Mouse (Mus musculus) lung, postnatal 0 days (tissue): Measurements from ENCODE around the gene Raly.

ENCODE experiments used
- CTCF ChIP-seq: IDR thresholded peaks from 2 replicates; pipeline ENCODE4 v1.5.1; 2016; ENCODE audit warnings: antibody characterized with exemption, mild to moderate bottlenecking
- EP300 ChIP-seq: IDR thresholded peaks from 2 replicates; pipeline ENCODE4 v1.6.1; 2016; ENCODE audit warnings: antibody characterized with exemption, mild to moderate bottlenecking, control low read depth

DNA sequence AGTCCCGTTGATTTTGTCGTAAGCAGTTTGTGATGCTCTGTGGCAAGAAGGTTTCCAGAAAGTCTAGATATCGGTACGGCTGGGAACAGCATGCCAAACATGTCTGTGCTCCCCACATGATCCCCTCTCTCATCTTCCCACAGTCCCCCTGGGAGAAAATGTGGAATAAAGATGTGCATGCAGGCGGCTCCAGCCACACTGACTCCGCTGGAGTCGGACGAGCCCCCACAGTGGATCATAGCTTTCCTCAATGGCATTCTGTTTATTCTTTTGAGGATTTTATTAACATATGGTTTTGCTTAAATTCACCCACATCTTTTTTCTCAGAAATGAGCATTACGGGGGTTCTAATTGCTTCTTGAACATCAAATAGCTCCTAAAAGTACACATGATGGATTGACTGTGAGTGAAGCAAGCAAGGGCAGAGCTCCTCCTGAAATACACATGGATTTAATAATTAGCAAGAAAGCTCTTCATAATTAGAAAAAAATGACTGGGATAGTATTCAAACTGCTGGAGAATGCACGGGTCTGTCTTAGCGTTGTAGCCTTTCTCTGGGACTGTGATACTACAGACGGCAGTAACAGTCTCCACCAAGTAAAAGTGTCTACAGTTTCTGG is 125.1 kb downstream of the Raly start:
- TF ChIP-seq CTCF (no peak), EP300 (0 out of 2 replicates have a peak, but pooled peaks have one; percentile 16)
